Comparison of ENCODE assay signal across 16 mouse cellular contexts in genomic region chr4:103263812-103264396, GRCm38 (mm10). TPM values are rescaled to one million over a fixed set of nuclear protein-coding genes. Genes with fewer than 3 reads are reported as not detected.
DNase-seq lines count a peak whose midpoint lies in the region; ATAC-seq and TF ChIP-seq lines count a peak whose summit lies in the region.
"Had no signal": no experiment of that assay in that cellular context is flagged by ENCODE, and none has a peak within 500 bp of the region (broad histone marks: within the 10 kb centered on the region; RNA-seq: fewer than 3 reads in every experiment).

No protein-coding gene starts in this region.

- H3K27ac ChIP-seq in liver, embryonic 16.5 days (ENCODE audit: low read length), result no peak overlapping the region
- no peak overlapping the region for H3K27ac ChIP-seq in hindbrain, embryonic 14.5 days
- H3K27ac ChIP-seq in neural tube, embryonic 11.5 days (ENCODE audit: low read depth, low read length), result no peak overlapping the region
- no peak overlapping the region for H3K27ac ChIP-seq in cerebellum, adult 2 months (ENCODE audit: insufficient read depth, low read length)
- H3K27ac ChIP-seq: limb, embryonic 12.5 days had no signal

- H3K9ac ChIP-seq in liver, embryonic 16.5 days (ENCODE audit: low read depth, low read length), result no peak overlapping the region
- no peak overlapping the region for H3K9ac ChIP-seq in hindbrain, embryonic 14.5 days
- no peak overlapping the region for H3K9ac ChIP-seq in neural tube, embryonic 11.5 days (ENCODE audit: low read length)
- H3K9ac ChIP-seq: limb, embryonic 12.5 days had no signal

- peak; percentile 39; the same call in 1 of the 2 replicates for ATAC-seq in liver, embryonic 16.5 days (ENCODE audit: low read depth)
- ATAC-seq in hindbrain, embryonic 14.5 days (ENCODE audit: low FRiP score), result no peak
- ATAC-seq in neural tube, embryonic 11.5 days (ENCODE audit: insufficient read depth, low FRiP score, low TSS enrichment), result no peak
- ATAC-seq in frontal cortex, adult (ENCODE audit: low TSS enrichment), result no peak
- ATAC-seq: CD4-positive, CD25-positive, alpha-beta regulatory T cell, adult 4 months; forebrain, embryonic 16.5 days had no signal

- TF ChIP-seq CTCF in cerebellum, adult 2 months (IDR thresholded peaks at IDR 0.05; ENCODE audit: borderline replicate concordance, insufficient read depth, low read depth, low read length), result no peak

- H3K4me2 ChIP-seq in liver, embryonic 16.5 days (ENCODE audit: low read depth, low read length), result no peak overlapping the region
- H3K4me2 ChIP-seq in hindbrain, embryonic 14.5 days (replicated peaks), result no peak overlapping the region
- H3K4me2 ChIP-seq in neural tube, embryonic 11.5 days (ENCODE audit: low read depth), result no peak overlapping the region
- H3K4me2 ChIP-seq: limb, embryonic 12.5 days had no signal

- WGBS in liver, embryonic 16.5 days (ENCODE audit: insufficient replicate concordance), result 23% methylated on average over 8 of the region's 8 CpGs
- WGBS in hindbrain, embryonic 14.5 days, result 23% methylated on average over 8 of the region's 8 CpGs
- WGBS in neural tube, embryonic 11.5 days, result 29% methylated on average over 8 of the region's 8 CpGs
- WGBS in cerebellum, adult 2 months, result 33% methylated on average over 8 of the region's 8 CpGs

- no peak overlapping the region for H3K4me3 ChIP-seq in liver, embryonic 16.5 days (ENCODE audit: low read depth, low read length)
- no peak overlapping the region for H3K4me3 ChIP-seq in hindbrain, embryonic 14.5 days (replicated peaks; ENCODE audit: low read length)
- no peak overlapping the region for H3K4me3 ChIP-seq in neural tube, embryonic 11.5 days (ENCODE audit: low read depth, low read length)
- H3K4me3 ChIP-seq in cerebellum, adult 2 months (replicated peaks; ENCODE audit: insufficient read depth, low read depth, low read length), result no peak overlapping the region
- H3K4me3 ChIP-seq: limb, embryonic 12.5 days had no signal

- H3K4me1 ChIP-seq in liver, embryonic 16.5 days (ENCODE audit: control insufficient read depth, low read depth, low read length), result peaks cover 2% of the 10 kb centered on the region; the same call in 1 of the 2 replicates
- H3K4me1 ChIP-seq in hindbrain, embryonic 14.5 days (replicated peaks; ENCODE audit: control insufficient read depth, insufficient read depth, low read length), result no peaks in the 10 kb centered on the region
- H3K4me1 ChIP-seq in neural tube, embryonic 11.5 days (ENCODE audit: control insufficient read depth, insufficient read depth, low read length), result no peaks in the 10 kb centered on the region
- H3K4me1 ChIP-seq in cerebellum, adult 2 months (ENCODE audit: control insufficient read depth, insufficient read depth, low read length), result no peaks in the 10 kb centered on the region
- H3K4me1 ChIP-seq: limb, embryonic 12.5 days had no signal

- TF ChIP-seq POLR2A in cerebellum, adult 2 months (IDR thresholded peaks at IDR 0.05; ENCODE audit: borderline replicate concordance, insufficient read depth, low read length), result no peak

- no peaks in the 10 kb centered on the region for H3K9me3 ChIP-seq in liver, embryonic 16.5 days (replicated peaks; ENCODE audit: control insufficient read depth, low read length)
- no peaks in the 10 kb centered on the region for H3K9me3 ChIP-seq in hindbrain, embryonic 14.5 days (ENCODE audit: control insufficient read depth, low read length)
- no peaks in the 10 kb centered on the region for H3K9me3 ChIP-seq in neural tube, embryonic 11.5 days (ENCODE audit: control insufficient read depth, low read length)
- H3K9me3 ChIP-seq: limb, embryonic 12.5 days had no signal

- DNase-seq in liver (no peak), R1 (ENCODE audit: low read depth, low spot score) (peak; percentile 41)
- DNase-seq in hindbrain, embryonic 14.5 days (ENCODE audit: low spot score), result peak; percentile 41
- DNase-seq in neural tube, embryonic 11.5 days (ENCODE audit: low spot score), result peak; percentile 40
- DNase-seq in cerebellum, adult 2 months, result no peak
- DNase-seq in kidney, postnatal 10 days, result no peak
- DNase-seq: adrenal gland, postnatal 25 days; cerebellum, adult 8-10 months; lung, postnatal 36 days; right cerebral cortex, postnatal 25 days had no signal

- no peaks in the 10 kb centered on the region for H3K36me3 ChIP-seq in liver, embryonic 16.5 days (ENCODE audit: control insufficient read depth, insufficient read depth)
- H3K36me3 ChIP-seq in hindbrain, embryonic 14.5 days (replicated peaks; ENCODE audit: control insufficient read depth, insufficient read depth), result no peaks in the 10 kb centered on the region
- no peaks in the 10 kb centered on the region for H3K36me3 ChIP-seq in neural tube, embryonic 11.5 days (ENCODE audit: control insufficient read depth, insufficient read depth, low read length)
- H3K36me3 ChIP-seq: limb, embryonic 12.5 days had no signal

- H3K27me3 ChIP-seq in liver, embryonic 16.5 days (ENCODE audit: control insufficient read depth, insufficient read depth, low read depth, low read length), result no peaks in the 10 kb centered on the region
- no peaks in the 10 kb centered on the region for H3K27me3 ChIP-seq in hindbrain, embryonic 14.5 days (ENCODE audit: control insufficient read depth, insufficient read depth, low read length)
- no peaks in the 10 kb centered on the region for H3K27me3 ChIP-seq in neural tube, embryonic 11.5 days (ENCODE audit: control insufficient read depth, insufficient read depth, low read length)
- no peaks in the 10 kb centered on the region; the same call in 1 of the 2 replicates for H3K27me3 ChIP-seq in cerebellum, adult 2 months (ENCODE audit: control insufficient read depth, insufficient read depth, low read length)
- H3K27me3 ChIP-seq: limb, embryonic 12.5 days had no signal

RNA-seq across cellular contexts. Expression of gene 4921539E11Rik, which starts 26.8 kb away (rescaled TPM):
- not detected in 2 replicates for polyA plus RNA-seq in liver, embryonic 16.5 days (2015; fragmentation: Nextera tagmentation; extraction: Ambion mirVana)
- polyA plus RNA-seq in hindbrain, embryonic 14.5 days (2014; fragmentation: Nextera tagmentation; extraction: Ambion mirVana), result not detected in 2 replicates
- not detected in 2 replicates for polyA plus RNA-seq in neural tube, embryonic 11.5 days (2014; fragmentation: Nextera tagmentation; extraction: Ambion mirVana)
- not detected in 2 replicates for polyA plus RNA-seq in cerebellum, adult 2 months (2012; rRNA removed)
- polyA plus RNA-seq: CD4-positive, CD25-positive, alpha-beta regulatory T cell, adult 4 months; embryonic facial prominence, embryonic 14.5 days; forebrain, embryonic 16.5 days; limb, embryonic 12.5 days had no signal

RNA-seq across cellular contexts. Expression of gene Slc35d1, which starts 48.9 kb away (rescaled TPM):
- polyA plus RNA-seq in liver, embryonic 16.5 days (2015; fragmentation: Nextera tagmentation; extraction: Ambion mirVana), result 3.9 and 4.2 TPM in 2 replicates
- polyA plus RNA-seq in hindbrain, embryonic 14.5 days (2014; fragmentation: Nextera tagmentation; extraction: Ambion mirVana), result 6.4 TPM in 2 replicates
- polyA plus RNA-seq in neural tube, embryonic 11.5 days (2014; fragmentation: Nextera tagmentation; extraction: Ambion mirVana), result 12.0 TPM in 2 replicates
- polyA plus RNA-seq in cerebellum, adult 2 months (2012; rRNA removed), result 8.7 and 9.4 TPM in 2 replicates

RNA-seq across cellular contexts. Expression of gene Oma1, which starts 49.7 kb away (rescaled TPM):
- 11.6 and 11.9 TPM in 2 replicates for polyA plus RNA-seq in liver, embryonic 16.5 days (2015; fragmentation: Nextera tagmentation; extraction: Ambion mirVana)
- polyA plus RNA-seq in hindbrain, embryonic 14.5 days (2014; fragmentation: Nextera tagmentation; extraction: Ambion mirVana), result 8.7 and 10.5 TPM in 2 replicates
- polyA plus RNA-seq in neural tube, embryonic 11.5 days (2014; fragmentation: Nextera tagmentation; extraction: Ambion mirVana), result 13.3 and 13.7 TPM in 2 replicates
- 9.0 and 9.6 TPM in 2 replicates for polyA plus RNA-seq in cerebellum, adult 2 months (2012; rRNA removed)

Comparison
In these comparisons a context has a peak if more than half of its experiments do, and no peak if none do; other contexts are left out.
1. DNase-seq: peak in R1 (single experiment), hindbrain, embryonic 14.5 days (single experiment) and neural tube, embryonic 11.5 days (single experiment); none in liver (single experiment), cerebellum, adult 2 months (0 of 2) and kidney, postnatal 10 days (single experiment).